Mouse (Mus musculus) thymus, postnatal 10 days (tissue): ENCODE measurements around the gene Exosc1.

Experiments
- DNase-seq, 2 experiments: peaks; one replicate each; pipeline ENCODE4 v3.0.0; 2021; ENCODE audit warnings: low spot score in 2 of 2

The Exosc1 gene

DNA sequence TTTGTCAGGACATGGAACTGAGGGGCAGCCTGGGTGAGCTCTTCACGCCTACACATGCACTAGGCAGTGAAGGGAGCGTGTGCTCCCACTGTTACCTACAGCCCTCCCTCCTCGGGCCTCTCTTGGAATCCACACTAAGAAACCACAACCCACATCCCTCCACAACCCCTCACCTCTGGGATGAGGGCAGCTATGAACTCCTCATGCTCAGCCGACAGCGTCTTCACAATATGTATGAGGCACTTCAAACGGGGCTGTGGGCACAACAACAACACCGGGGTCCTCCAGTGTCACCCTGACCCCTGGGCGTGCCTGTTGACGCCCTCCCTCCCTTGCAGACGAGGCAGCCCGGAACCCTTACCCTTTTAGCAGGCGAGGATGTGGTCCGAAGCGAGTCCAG lies 58.9 kb downstream of the Exosc1 start:
- peak; percentile 47 to 58 for DNase-seq
